Mouse (Mus musculus) urinary bladder, postnatal 10 days (tissue): ENCODE results near the gene 2610001J05Rik.

Source experiments
- DNase-seq: peaks from one replicate; pipeline ENCODE4 v3.0.0; 2022; ENCODE audit warnings: low spot score

Gene 2610001J05Rik

GRCm38 (mm10) chr6:13835720-13836665 is 35.3 kb downstream of the 2610001J05Rik start:
- DNase-seq: no peak

GRCm38 (mm10) chr6:13832770-13833169 is 38.5 kb downstream of the 2610001J05Rik start:
- no peak for DNase-seq

- DNase-seq: no peak
Observed at GRCm38 (mm10) chr6:13828877-13829276, 42.4 kb downstream of the 2610001J05Rik start.
